Mouse (Mus musculus) myocyte (in vitro differentiated cells): Measurements from ENCODE around the gene Mpst.

Source experiments
- CEBPB ChIP-seq: IDR thresholded peaks from 2 replicates; pipeline ENCODE4 v1.6.1; 2011; ENCODE audit warnings: mild to moderate bottlenecking, moderate library complexity; ENCODE audit not compliant: poor library complexity, insufficient read depth, severe bottlenecking
- E2F4 ChIP-seq: IDR thresholded peaks from one replicate; pipeline ENCODE4 v1.6.1; 2011; ENCODE audit warnings: mild to moderate bottlenecking, control low read depth, moderate library complexity; ENCODE audit not compliant: insufficient read depth
- MYOD1 ChIP-seq, 3 experiments: IDR thresholded peaks; one replicate each; pipeline ENCODE4 v1.6.1; 2011; ENCODE audit warnings: control low read depth in 2 of 3, low read depth in 2 of 3, mild to moderate bottlenecking in 2 of 3, moderate library complexity in 1 of 3; ENCODE audit not compliant: insufficient read length in 2 of 3, control insufficient read depth in 1 of 3
- MYOG ChIP-seq, 3 experiments: IDR thresholded peaks; one replicate each; pipeline ENCODE4 v1.6.1; 2011; ENCODE audit warnings: control low read depth in 2 of 3, low read depth in 2 of 3, mild to moderate bottlenecking in 2 of 3; ENCODE audit not compliant: insufficient read length in 2 of 3, control insufficient read depth in 1 of 3, insufficient read depth in 1 of 3
- POLR2A ChIP-seq: IDR thresholded peaks from one replicate; pipeline ENCODE4 v1.6.1; 2011; ENCODE audit warnings: low read depth, mild to moderate bottlenecking, control low read depth, moderate library complexity; ENCODE audit not compliant: insufficient read length
- POLR2AphosphoS2 ChIP-seq: IDR thresholded peaks from one replicate; pipeline ENCODE4 v1.6.1; 2011; ENCODE audit warnings: low read depth, control low read depth; ENCODE audit not compliant: insufficient read length
- TCF12 ChIP-seq: IDR thresholded peaks from one replicate; pipeline ENCODE4 v1.6.1; 2011; ENCODE audit warnings: mild to moderate bottlenecking, control low read depth; ENCODE audit not compliant: poor library complexity, insufficient read depth, severe bottlenecking
- USF1 ChIP-seq: IDR thresholded peaks from one replicate; pipeline ENCODE4 v1.6.1; 2011; ENCODE audit warnings: low read depth, mild to moderate bottlenecking, control low read depth, moderate library complexity

DNA sequence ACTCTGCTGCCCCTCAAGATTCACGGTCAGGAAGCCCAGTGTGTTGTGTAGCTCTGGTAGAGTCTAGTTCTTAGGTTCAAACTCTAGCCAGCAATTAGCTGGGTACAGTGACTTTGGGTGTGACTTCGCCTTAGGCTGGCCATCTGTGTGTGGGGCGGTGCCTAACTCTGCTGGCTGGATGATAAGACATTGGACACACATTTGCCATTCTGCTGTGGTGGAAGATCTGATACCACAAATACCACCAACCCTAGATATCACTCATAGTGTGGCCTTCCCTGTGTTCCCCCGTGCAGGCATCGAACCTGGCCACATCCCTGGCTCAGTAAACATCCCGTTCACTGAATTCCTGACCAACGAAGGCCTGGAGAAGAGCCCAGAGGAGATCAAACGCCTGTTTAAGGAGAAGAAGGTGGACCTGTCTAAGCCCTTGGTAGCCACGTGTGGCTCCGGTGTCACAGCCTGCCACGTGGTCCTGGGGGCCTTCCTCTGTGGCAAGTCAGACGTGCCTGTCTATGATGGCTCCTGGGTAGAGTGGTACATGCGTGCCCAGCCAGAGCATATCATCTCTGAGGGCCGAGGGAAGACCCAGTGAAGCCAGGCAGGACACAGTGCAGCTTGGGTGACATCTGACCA, 7.0 kb downstream of the Mpst start:
- TF ChIP-seq POLR2A (no peak), POLR2AphosphoS2 (no peak), MYOG (IDR thresholded peaks at IDR 0.05; ENCODE audit: control insufficient read depth in 1 of 3, insufficient read depth in 1 of 3, insufficient read length in 2 of 3, low read depth in 2 of 3) (peak in 1 of 3 experiments; percentile 45), CEBPB (no peak), E2F4 (no peak), MYOD1 (IDR thresholded peaks at IDR 0.05; ENCODE audit: control insufficient read depth in 1 of 3, insufficient read length in 2 of 3, low read depth in 2 of 3) (no peak), TCF12 (no peak), USF1 (no peak)
